Mouse (Mus musculus): ENCODE results near the gene Flvcr1. TPM values are rescaled to one million over a fixed set of nuclear protein-coding genes. Genes with fewer than 3 reads are reported as not detected.

Flvcr1 gene
- polyA plus RNA-seq, 1 experiment from 2014 or later: 7.3 TPM

- H3K4me3 ChIP-seq (ENCODE audit: low read depth, low read length): no peak overlapping the region
- H3K4me2 ChIP-seq (ENCODE audit: low read depth, low read length): no peak overlapping the region
- no peaks in the 10 kb centered on the region for H3K36me3 ChIP-seq (ENCODE audit: control insufficient read depth, insufficient read depth, low read length)
- no peaks in the 10 kb centered on the region for H3K27me3 ChIP-seq (replicated peaks; ENCODE audit: control insufficient read depth, insufficient read depth, low read length)
- H3K4me1 ChIP-seq (ENCODE audit: control insufficient read depth, insufficient read depth, low read length): peaks cover 16% of the 10 kb centered on the region
- ATAC-seq (ENCODE audit: low read depth) (no peak), DNase-seq (ENCODE audit: low spot score) (no peak)
- no peaks in the 10 kb centered on the region for H3K9me3 ChIP-seq (ENCODE audit: control insufficient read depth, low read length)
- H3K9ac ChIP-seq (ENCODE audit: low read depth, low read length): no peak overlapping the region
- no peak overlapping the region for H3K27ac ChIP-seq (replicated peaks; ENCODE audit: low read depth, low read length)
- 87% methylated on average over 1 of the region's 1 CpGs for WGBS
These were observed 45.5 kb downstream of the Flvcr1 start for GRCm38 (mm10) chr1:190980470-190980869.

GRCm38 (mm10) chr1:190979100-190979563 is 46.8 kb downstream of the Flvcr1 start, which contains the start of gene Vash2:
Gene Vash2, minus strand, starts transcription at chr1:190979296.
- peak within 1 kb of the TSS; percentile 76 for H3K4me3 ChIP-seq (ENCODE audit: low read depth, low read length)
- peak within 1 kb of the TSS; percentile 95 for H3K27ac ChIP-seq (replicated peaks; ENCODE audit: low read depth, low read length)
- WGBS: under 1% methylated on average over 25 of the region's 38 CpGs
- H3K9me3 ChIP-seq (ENCODE audit: control insufficient read depth, low read length): no peaks in the 10 kb centered on the region
- no peaks in the 10 kb centered on the region for H3K27me3 ChIP-seq (replicated peaks; ENCODE audit: control insufficient read depth, insufficient read depth, low read length)
- H3K4me2 ChIP-seq (ENCODE audit: low read depth, low read length): peak within 1 kb of the TSS; percentile 92
- H3K4me1 ChIP-seq (ENCODE audit: control insufficient read depth, insufficient read depth, low read length): peaks cover 16% of the 10 kb centered on the region
- H3K9ac ChIP-seq (ENCODE audit: low read depth, low read length): peak within 1 kb of the TSS; percentile 90
- DNase-seq (ENCODE audit: low spot score): peak; percentile 98
- ATAC-seq (ENCODE audit: low read depth): peak; percentile 99
- peaks cover 13% of the 10 kb centered on the region for H3K36me3 ChIP-seq (ENCODE audit: control insufficient read depth, insufficient read depth, low read length)

GRCm38 (mm10) chr1:190978511-190979073 is 47.4 kb downstream of the Flvcr1 start:
- Histone ChIP-seq H3K4me2 (ENCODE audit: low read depth, low read length) (peak overlapping the region; percentile 92), H3K36me3 (ENCODE audit: control insufficient read depth, insufficient read depth, low read length) (peaks cover 18% of the 10 kb centered on the region), H3K9me3 (ENCODE audit: control insufficient read depth, low read length) (no peaks in the 10 kb centered on the region), H3K4me1 (ENCODE audit: control insufficient read depth, insufficient read depth, low read length) (peaks cover 16% of the 10 kb centered on the region), H3K4me3 (ENCODE audit: low read depth, low read length) (peak overlapping the region; percentile 76), H3K27me3 (replicated peaks; ENCODE audit: control insufficient read depth, insufficient read depth, low read length) (no peaks in the 10 kb centered on the region), H3K27ac (replicated peaks; ENCODE audit: low read depth, low read length) (peak overlapping the region; percentile 95), H3K9ac (ENCODE audit: low read depth, low read length) (peak overlapping the region; percentile 90)
- peak; percentile 71 for ATAC-seq (ENCODE audit: low read depth)
- WGBS: 0% methylated on average over 23 of the region's 46 CpGs
- peak; percentile 56 for DNase-seq (ENCODE audit: low spot score)

GRCm38 (mm10) chr1:190978001-190978400 is 48.0 kb downstream of the Flvcr1 start:
- Histone ChIP-seq H3K4me3 (ENCODE audit: low read depth, low read length) (peak overlapping the region; percentile 76), H3K4me1 (ENCODE audit: control insufficient read depth, insufficient read depth, low read length) (peaks cover 16% of the 10 kb centered on the region), H3K9me3 (ENCODE audit: control insufficient read depth, low read length) (no peaks in the 10 kb centered on the region), H3K27ac (replicated peaks; ENCODE audit: low read depth, low read length) (peak overlapping the region; percentile 95), H3K9ac (ENCODE audit: low read depth, low read length) (peak overlapping the region; percentile 90), H3K4me2 (ENCODE audit: low read depth, low read length) (peak overlapping the region; percentile 92), H3K36me3 (ENCODE audit: control insufficient read depth, insufficient read depth, low read length) (peaks cover 23% of the 10 kb centered on the region), H3K27me3 (replicated peaks; ENCODE audit: control insufficient read depth, insufficient read depth, low read length) (no peaks in the 10 kb centered on the region)
- ATAC-seq (ENCODE audit: low read depth) (no peak), DNase-seq (ENCODE audit: low spot score) (no peak)
- 2% methylated on average over 18 of the region's 22 CpGs for WGBS

GRCm38 (mm10) chr1:190976887-190977573 is 48.9 kb downstream of the Flvcr1 start:
- no peak for DNase-seq (ENCODE audit: low spot score)
- Histone ChIP-seq H3K4me2 (ENCODE audit: low read depth, low read length) (peak overlapping the region; percentile 92), H3K9ac (ENCODE audit: low read depth, low read length) (peak overlapping the region; percentile 90), H3K4me3 (ENCODE audit: low read depth, low read length) (peak overlapping the region; percentile 76), H3K27ac (replicated peaks; ENCODE audit: low read depth, low read length) (peak overlapping the region; percentile 33; the same call in 1 of the 2 replicates), H3K27me3 (replicated peaks; ENCODE audit: control insufficient read depth, insufficient read depth, low read length) (no peaks in the 10 kb centered on the region), H3K36me3 (ENCODE audit: control insufficient read depth, insufficient read depth, low read length) (peaks cover 30% of the 10 kb centered on the region), H3K9me3 (ENCODE audit: control insufficient read depth, low read length) (no peaks in the 10 kb centered on the region), H3K4me1 (ENCODE audit: control insufficient read depth, insufficient read depth, low read length) (peaks cover 16% of the 10 kb centered on the region)
- 36% methylated on average over 11 of the region's 11 CpGs for WGBS
- ATAC-seq (ENCODE audit: low read depth): no peak

GRCm38 (mm10) chr1:190974833-190975232 is 51.1 kb downstream of the Flvcr1 start:
- DNase-seq (ENCODE audit: low spot score) (no peak), ATAC-seq (ENCODE audit: low read depth) (no peak)
- H3K27me3 ChIP-seq (replicated peaks; ENCODE audit: control insufficient read depth, insufficient read depth, low read length): no peaks in the 10 kb centered on the region
- H3K9ac ChIP-seq (ENCODE audit: low read depth, low read length): peak overlapping the region; percentile 6; the same call in 1 of the 2 replicates
- H3K36me3 ChIP-seq (ENCODE audit: control insufficient read depth, insufficient read depth, low read length): peaks cover 49% of the 10 kb centered on the region
- H3K4me3 ChIP-seq (ENCODE audit: low read depth, low read length): no peak overlapping the region
- H3K4me1 ChIP-seq (ENCODE audit: control insufficient read depth, insufficient read depth, low read length): peaks cover 16% of the 10 kb centered on the region
- H3K9me3 ChIP-seq (ENCODE audit: control insufficient read depth, low read length): no peaks in the 10 kb centered on the region
- WGBS: 64% methylated on average over 1 of the region's 1 CpGs
- H3K4me2 ChIP-seq (ENCODE audit: low read depth, low read length): no peak overlapping the region
- no peak overlapping the region for H3K27ac ChIP-seq (replicated peaks; ENCODE audit: low read depth, low read length)

- no peak for DNase-seq (ENCODE audit: low spot score)
- no peak for ATAC-seq (ENCODE audit: low read depth)
- no peak overlapping the region for H3K4me3 ChIP-seq (ENCODE audit: low read depth, low read length)
- 84% methylated on average over 8 of the region's 8 CpGs for WGBS
- peaks cover 56% of the 10 kb centered on the region for H3K36me3 ChIP-seq (ENCODE audit: control insufficient read depth, insufficient read depth, low read length)
- H3K27me3 ChIP-seq (replicated peaks; ENCODE audit: control insufficient read depth, insufficient read depth, low read length): no peaks in the 10 kb centered on the region
- no peak overlapping the region for H3K27ac ChIP-seq (replicated peaks; ENCODE audit: low read depth, low read length)
- H3K4me2 ChIP-seq (ENCODE audit: low read depth, low read length): no peak overlapping the region
- no peaks in the 10 kb centered on the region for H3K9me3 ChIP-seq (ENCODE audit: control insufficient read depth, low read length)
- H3K4me1 ChIP-seq (ENCODE audit: control insufficient read depth, insufficient read depth, low read length): peaks cover 16% of the 10 kb centered on the region
- no peak overlapping the region for H3K9ac ChIP-seq (ENCODE audit: low read depth, low read length)
These were observed 51.8 kb downstream of the Flvcr1 start for GRCm38 (mm10) chr1:190974191-190974590.

- Histone ChIP-seq H3K4me3 (ENCODE audit: low read depth, low read length) (no peak overlapping the region), H3K9ac (ENCODE audit: low read depth, low read length) (no peak overlapping the region), H3K4me2 (ENCODE audit: low read depth, low read length) (no peak overlapping the region), H3K27ac (replicated peaks; ENCODE audit: low read depth, low read length) (peak overlapping the region; percentile 21; the same call in 1 of the 2 replicates), H3K4me1 (ENCODE audit: control insufficient read depth, insufficient read depth, low read length) (peaks cover 14% of the 10 kb centered on the region), H3K9me3 (ENCODE audit: control insufficient read depth, low read length) (no peaks in the 10 kb centered on the region), H3K36me3 (ENCODE audit: control insufficient read depth, insufficient read depth, low read length) (peaks cover 70% of the 10 kb centered on the region), H3K27me3 (replicated peaks; ENCODE audit: control insufficient read depth, insufficient read depth, low read length) (no peaks in the 10 kb centered on the region)
- ATAC-seq (ENCODE audit: low read depth) (peak; percentile 82), DNase-seq (ENCODE audit: low spot score) (peak; percentile 77)
- 70% methylated on average over 7 of the region's 7 CpGs for WGBS
These were observed 53.3 kb downstream of the Flvcr1 start for GRCm38 (mm10) chr1:190972612-190973192.
